In the genomic region with DNA sequence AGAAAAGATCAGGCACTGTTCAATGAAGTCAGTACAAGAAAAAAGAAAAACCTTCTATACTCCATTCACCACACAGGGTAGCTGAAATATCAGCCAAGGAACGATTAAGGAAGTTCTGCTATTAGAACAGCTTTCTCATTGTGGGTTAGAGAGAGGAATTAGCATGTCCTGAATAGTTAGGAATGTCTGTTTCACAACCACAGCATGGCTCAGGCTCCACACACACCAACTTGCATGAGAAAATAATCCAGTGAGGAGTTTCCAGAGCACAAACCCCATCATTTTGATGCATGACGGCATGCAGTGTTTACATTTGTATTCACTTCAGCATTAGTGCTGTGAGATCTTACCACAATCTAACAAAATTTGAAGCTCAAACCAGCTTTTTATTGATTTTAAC, we compare ENCODE assay signal across 21 mouse cellular contexts.
A peak's percentile ranks its signal among the peaks of the same experiment; 100 is the strongest.
DNase-seq lines count a peak whose midpoint lies in the region; ATAC-seq and TF ChIP-seq lines count a peak whose summit lies in the region.
"Had no signal": no experiment of that assay in that cellular context is flagged by ENCODE, and none has a peak within 500 bp of the region (broad histone marks: within the 10 kb centered on the region; RNA-seq: fewer than 3 reads in every experiment).

No protein-coding gene starts in this region.

- no peak for DNase-seq in midbrain, embryonic 10.5 days (ENCODE audit: low spot score)
- no peak for DNase-seq in hindbrain, embryonic 14.5 days (ENCODE audit: low spot score)
- no peak for DNase-seq in stomach, postnatal 0 days (ENCODE audit: low spot score)
- DNase-seq in frontal cortex, postnatal 10 days (ENCODE audit: low spot score in 2 of 2), result no peak
- DNase-seq: adrenal gland, postnatal 25 days; B cell, adult 2 months; cerebellum, adult 9-11 months; heart, postnatal 36 days had no signal

- H3K4me1 ChIP-seq in midbrain, embryonic 12.5 days, result 0 out of 2 replicates have a peak, but pooled peaks cover 5% of the 10 kb centered on the region
- peaks cover 10% of the 10 kb centered on the region; the same call in 1 of the 2 replicates for H3K4me1 ChIP-seq in midbrain, embryonic 10.5 days
- peaks cover 11% of the 10 kb centered on the region for H3K4me1 ChIP-seq in forebrain, embryonic 13.5 days
- H3K4me1 ChIP-seq in hindbrain, embryonic 14.5 days (replicated peaks; ENCODE audit: control insufficient read depth, insufficient read depth, low read length), result 0 out of 2 replicates have a peak, but pooled peaks cover 4% of the 10 kb centered on the region
- peaks cover 3% of the 10 kb centered on the region for H3K4me1 ChIP-seq in midbrain, embryonic 16.5 days (ENCODE audit: control insufficient read depth, insufficient read depth, low read length)
- H3K4me1 ChIP-seq in stomach, postnatal 0 days (replicated peaks; ENCODE audit: control insufficient read depth, insufficient read depth), result no peaks in the 10 kb centered on the region
- H3K4me1 ChIP-seq: heart, embryonic 12.5 days; limb, embryonic 12.5 days; stomach, embryonic 15.5 days had no signal

- H3K4me3 ChIP-seq in midbrain, embryonic 12.5 days, result no peak overlapping the region
- H3K4me3 ChIP-seq in midbrain, embryonic 10.5 days, result no peak overlapping the region
- H3K4me3 ChIP-seq in forebrain, embryonic 13.5 days, result no peak overlapping the region
- no peak overlapping the region for H3K4me3 ChIP-seq in hindbrain, embryonic 14.5 days (replicated peaks; ENCODE audit: low read length)
- no peak overlapping the region for H3K4me3 ChIP-seq in midbrain, embryonic 16.5 days (ENCODE audit: low read depth, low read length)
- H3K4me3 ChIP-seq in stomach, postnatal 0 days (ENCODE audit: low read depth, low read length), result no peak overlapping the region
- H3K4me3 ChIP-seq: heart, embryonic 12.5 days; left cerebral cortex, adult 2 months; limb, embryonic 12.5 days; stomach, embryonic 15.5 days had no signal

- WGBS in midbrain, embryonic 12.5 days, result 37% methylated on average over 2 of the region's 2 CpGs
- WGBS in midbrain, embryonic 10.5 days, result 60% methylated on average over 2 of the region's 2 CpGs
- WGBS in forebrain, embryonic 13.5 days, result 27% methylated on average over 2 of the region's 2 CpGs
- 30% methylated on average over 2 of the region's 2 CpGs for WGBS in hindbrain, embryonic 14.5 days
- WGBS in midbrain, embryonic 16.5 days, result 27% methylated on average over 2 of the region's 2 CpGs
- 22% methylated on average over 2 of the region's 2 CpGs for WGBS in stomach, postnatal 0 days

- no peak for TF ChIP-seq CTCF in stomach, postnatal 0 days (IDR thresholded peaks at IDR 0.05; ENCODE audit: low read depth)

- no peak for TF ChIP-seq EP300 in stomach, postnatal 0 days (optimal IDR thresholded peaks at IDR 0.05)

- no peak overlapping the region for H3K27ac ChIP-seq in midbrain, embryonic 12.5 days (replicated peaks)
- H3K27ac ChIP-seq in midbrain, embryonic 10.5 days (replicated peaks), result no peak overlapping the region
- H3K27ac ChIP-seq in forebrain, embryonic 13.5 days, result no peak overlapping the region
- peak overlapping the region; percentile 47; the same call in 1 of the 2 replicates for H3K27ac ChIP-seq in hindbrain, embryonic 14.5 days
- H3K27ac ChIP-seq in midbrain, embryonic 16.5 days (ENCODE audit: low read length), result 0 out of 2 replicates have a peak overlapping the region, but pooled peaks have one; percentile 4
- no peak overlapping the region for H3K27ac ChIP-seq in stomach, postnatal 0 days (replicated peaks)
- H3K27ac ChIP-seq: kidney, postnatal 0 days; left cerebral cortex, adult 2 months; limb, embryonic 12.5 days; liver, embryonic 14.5 days; stomach, embryonic 15.5 days had no signal

- H3K27me3 ChIP-seq in midbrain, embryonic 12.5 days, result no peaks in the 10 kb centered on the region
- H3K27me3 ChIP-seq in midbrain, embryonic 10.5 days (ENCODE audit: low read depth, poor library complexity, severe bottlenecking), result no peaks in the 10 kb centered on the region
- H3K27me3 ChIP-seq in forebrain, embryonic 13.5 days, result no peaks in the 10 kb centered on the region
- no peaks in the 10 kb centered on the region for H3K27me3 ChIP-seq in hindbrain, embryonic 14.5 days (ENCODE audit: control insufficient read depth, insufficient read depth, low read length)
- no peaks in the 10 kb centered on the region for H3K27me3 ChIP-seq in midbrain, embryonic 16.5 days (ENCODE audit: control insufficient read depth, insufficient read depth, low read depth, low read length)
- H3K27me3 ChIP-seq in stomach, postnatal 0 days (ENCODE audit: control insufficient read depth, insufficient read depth, low read length), result no peaks in the 10 kb centered on the region
- H3K27me3 ChIP-seq: heart, embryonic 12.5 days; limb, embryonic 12.5 days; Patski; stomach, embryonic 15.5 days had no signal

- no peaks in the 10 kb centered on the region for H3K9me3 ChIP-seq in midbrain, embryonic 12.5 days
- H3K9me3 ChIP-seq in midbrain, embryonic 10.5 days (replicated peaks), result no peaks in the 10 kb centered on the region
- H3K9me3 ChIP-seq in forebrain, embryonic 13.5 days (replicated peaks), result no peaks in the 10 kb centered on the region
- no peaks in the 10 kb centered on the region for H3K9me3 ChIP-seq in hindbrain, embryonic 14.5 days (ENCODE audit: control insufficient read depth, low read length)
- H3K9me3 ChIP-seq in midbrain, embryonic 16.5 days (replicated peaks; ENCODE audit: control insufficient read depth, low read length, poor library complexity, severe bottlenecking), result no peaks in the 10 kb centered on the region
- no peaks in the 10 kb centered on the region for H3K9me3 ChIP-seq in stomach, postnatal 0 days (ENCODE audit: control insufficient read depth, low read length)
- H3K9me3 ChIP-seq: heart, embryonic 12.5 days; limb, embryonic 12.5 days; stomach, embryonic 15.5 days had no signal

- ATAC-seq in midbrain, embryonic 12.5 days (ENCODE audit: low FRiP score, low read depth), result peak; percentile 82
- ATAC-seq in forebrain, embryonic 13.5 days, result peak; percentile 90
- peak; percentile 75; the same call in 1 of the 2 replicates for ATAC-seq in hindbrain, embryonic 14.5 days (ENCODE audit: low FRiP score)
- peak; percentile 87 for ATAC-seq in midbrain, embryonic 16.5 days
- no peak for ATAC-seq in stomach, postnatal 0 days (ENCODE audit: low FRiP score, low TSS enrichment)
- no peak for ATAC-seq in megakaryocyte, adult 5-6 weeks (ENCODE audit: poor library complexity, severe bottlenecking)
- ATAC-seq: intestine, postnatal 0 days; lung, postnatal 0 days; Patski had no signal

- H3K9ac ChIP-seq in midbrain, embryonic 12.5 days (replicated peaks), result no peak overlapping the region
- H3K9ac ChIP-seq in forebrain, embryonic 13.5 days, result no peak overlapping the region
- no peak overlapping the region for H3K9ac ChIP-seq in hindbrain, embryonic 14.5 days
- H3K9ac ChIP-seq in midbrain, embryonic 16.5 days (ENCODE audit: low read depth, low read length), result no peak overlapping the region
- H3K9ac ChIP-seq in stomach, postnatal 0 days (ENCODE audit: low read length), result no peak overlapping the region
- H3K9ac ChIP-seq: heart, embryonic 12.5 days; limb, embryonic 12.5 days; liver, embryonic 14.5 days; stomach, embryonic 15.5 days had no signal

- no peaks in the 10 kb centered on the region for H3K36me3 ChIP-seq in midbrain, embryonic 12.5 days
- no peaks in the 10 kb centered on the region for H3K36me3 ChIP-seq in midbrain, embryonic 10.5 days
- H3K36me3 ChIP-seq in forebrain, embryonic 13.5 days (ENCODE audit: poor library complexity, severe bottlenecking), result no peaks in the 10 kb centered on the region
- no peaks in the 10 kb centered on the region for H3K36me3 ChIP-seq in hindbrain, embryonic 14.5 days (replicated peaks; ENCODE audit: control insufficient read depth, insufficient read depth)
- H3K36me3 ChIP-seq in midbrain, embryonic 16.5 days (ENCODE audit: control insufficient read depth, insufficient read depth, low read length), result no peaks in the 10 kb centered on the region
- H3K36me3 ChIP-seq in stomach, postnatal 0 days (ENCODE audit: control insufficient read depth, insufficient read depth, low read length), result no peaks in the 10 kb centered on the region
- H3K36me3 ChIP-seq: heart, embryonic 12.5 days; limb, embryonic 12.5 days; stomach, embryonic 15.5 days had no signal

- no peak overlapping the region for H3K4me2 ChIP-seq in midbrain, embryonic 12.5 days (replicated peaks)
- H3K4me2 ChIP-seq in forebrain, embryonic 13.5 days, result no peak overlapping the region
- H3K4me2 ChIP-seq in hindbrain, embryonic 14.5 days (replicated peaks), result no peak overlapping the region
- no peak overlapping the region for H3K4me2 ChIP-seq in midbrain, embryonic 16.5 days (ENCODE audit: low read length)
- H3K4me2 ChIP-seq in stomach, postnatal 0 days (replicated peaks; ENCODE audit: low read depth), result no peak overlapping the region
- H3K4me2 ChIP-seq: heart, embryonic 12.5 days; limb, embryonic 12.5 days; stomach, embryonic 15.5 days had no signal

Comparison
In these comparisons a context has a peak if more than half of its experiments do, and no peak if none do; other contexts are left out.
1. H3K27ac ChIP-seq: peak in hindbrain, embryonic 14.5 days (single experiment) and midbrain, embryonic 16.5 days (single experiment); none in midbrain, embryonic 12.5 days (single experiment), midbrain, embryonic 10.5 days (single experiment), forebrain, embryonic 13.5 days (single experiment) and stomach, postnatal 0 days (single experiment).
2. ATAC-seq: peak in midbrain, embryonic 12.5 days (single experiment), forebrain, embryonic 13.5 days (single experiment), hindbrain, embryonic 14.5 days (single experiment) and midbrain, embryonic 16.5 days (single experiment); none in stomach, postnatal 0 days (single experiment) and megakaryocyte, adult 5-6 weeks (single experiment).